Mouse (Mus musculus) stomach, postnatal 0 days (tissue): Measurements from ENCODE around the gene Cfap300.

Experiments
- CTCF ChIP-seq: IDR thresholded peaks from 2 replicates; pipeline ENCODE4 v1.5.1; 2016; ENCODE audit warnings: antibody characterized with exemption, low read depth, mild to moderate bottlenecking, moderate library complexity
- EP300 ChIP-seq: optimal IDR thresholded peaks from 2 replicates; pipeline ENCODE3; 2016; ENCODE audit warnings: antibody characterized with exemption

DNA sequence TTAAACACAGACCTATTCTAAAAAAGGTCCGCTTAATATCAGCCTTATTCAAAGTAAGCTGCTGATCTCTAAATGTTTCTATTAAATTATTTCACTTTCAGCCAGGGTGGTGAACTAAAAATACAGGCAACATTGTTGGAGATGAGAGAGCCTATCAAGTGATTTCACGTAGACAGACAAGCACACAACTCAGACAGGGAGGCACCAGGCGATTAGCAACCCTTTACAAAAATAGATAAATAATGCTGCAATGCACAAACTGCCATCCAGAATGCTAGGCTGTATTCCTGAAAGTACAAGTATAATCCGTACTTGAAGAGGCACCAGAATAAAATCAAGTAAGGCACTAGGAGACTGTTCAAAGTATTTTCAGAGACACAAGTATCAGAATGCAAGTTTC, 58.3 kb downstream of the Cfap300 start:
- TF ChIP-seq EP300, result no peak
- no peak for TF ChIP-seq CTCF
